Mouse (Mus musculus): ENCODE data around the gene 4930451I11Rik. TPM values are rescaled to one million over a fixed set of nuclear protein-coding genes. Genes with fewer than 3 reads are reported as not detected.

The 4930451I11Rik gene
- total RNA-seq, 2 experiments from 2014 or later, result not detected

- TF ChIP-seq CTCF (conservative IDR thresholded peaks at IDR 0.05), result no peak
- DNase-seq (ENCODE audit: low spot score in 2 of 2), result no peak
- Histone ChIP-seq H3K27ac (no peak overlapping the region), H3K4me3 (no peak overlapping the region)
Measured at GRCm38 (mm10) chr7:126803181-126803580, 28.3 kb downstream of the 4930451I11Rik start.

- H3K4me3 ChIP-seq, result no peak overlapping the region
- no peak for TF ChIP-seq CTCF (conservative IDR thresholded peaks at IDR 0.05)
- no peak overlapping the region for H3K27ac ChIP-seq
- no peak for DNase-seq (ENCODE audit: low spot score in 2 of 2)
Measured at GRCm38 (mm10) chr7:126802134-126802889, 29.1 kb downstream of the 4930451I11Rik start.

- no peak for TF ChIP-seq CTCF (conservative IDR thresholded peaks at IDR 0.05)
- Histone ChIP-seq H3K27ac (no peak overlapping the region), H3K4me3 (no peak overlapping the region)
- DNase-seq (ENCODE audit: low spot score in 2 of 2), result no peak
Measured at GRCm38 (mm10) chr7:126801057-126801422, 30.4 kb downstream of the 4930451I11Rik start.

GRCm38 (mm10) chr7:126800269-126801056, 31.0 kb downstream of the 4930451I11Rik start:
- TF ChIP-seq CTCF (conservative IDR thresholded peaks at IDR 0.05), result no peak
- peak overlapping the region; percentile 55 for H3K4me3 ChIP-seq
- no peak for DNase-seq (ENCODE audit: low spot score in 2 of 2)
- peak overlapping the region; percentile 100 for H3K27ac ChIP-seq

- peak; percentile 23 to 41 for DNase-seq (ENCODE audit: low spot score in 2 of 2)
- H3K27ac ChIP-seq, result peak overlapping the region; percentile 100
- peak; percentile 72 for TF ChIP-seq CTCF (conservative IDR thresholded peaks at IDR 0.05)
Measured at GRCm38 (mm10) chr7:126799468-126800268, 31.8 kb downstream of the 4930451I11Rik start.

GRCm38 (mm10) chr7:126799050-126799467, 32.4 kb downstream of the 4930451I11Rik start:
- Histone ChIP-seq H3K27ac (peak overlapping the region; percentile 100), H3K4me3 (peak overlapping the region; percentile 72)
- peak; percentile 96 to 99 for DNase-seq (ENCODE audit: low spot score in 2 of 2)
- TF ChIP-seq CTCF (conservative IDR thresholded peaks at IDR 0.05), result peak; percentile 72

More at GRCm38 (mm10) chr7:126799468-126800268, 31.8 kb downstream of the 4930451I11Rik start:
- peak overlapping the region; percentile 55 for H3K4me3 ChIP-seq

GRCm38 (mm10) chr7:126798127-126799049, 33.1 kb downstream of the 4930451I11Rik start:
- peak in 1 of 2 experiments; percentile 29 for DNase-seq (ENCODE audit: low spot score in 2 of 2)

GRCm38 (mm10) chr7:126797411-126798126, 33.9 kb downstream of the 4930451I11Rik start, which contains the start of gene Fam57b:
Gene Fam57b, plus strand, starts transcription at chr7:126797668.
- peak in 1 of 2 experiments; percentile 39 for DNase-seq (ENCODE audit: low spot score in 2 of 2)
- Histone ChIP-seq H3K4me3 (peak within 1 kb of the TSS; percentile 72), H3K27ac (peak within 1 kb of the TSS; percentile 100)
- no peak for TF ChIP-seq CTCF (conservative IDR thresholded peaks at IDR 0.05)

More at GRCm38 (mm10) chr7:126798127-126799049, 33.1 kb downstream of the 4930451I11Rik start:
- Histone ChIP-seq H3K4me3 (peak overlapping the region; percentile 72), H3K27ac (peak overlapping the region; percentile 100)
- no peak for TF ChIP-seq CTCF (conservative IDR thresholded peaks at IDR 0.05)

GRCm38 (mm10) chr7:126796350-126796932, 35.0 kb downstream of the 4930451I11Rik start:
- Histone ChIP-seq H3K27ac (peak overlapping the region; percentile 100), H3K4me3 (peak overlapping the region; percentile 72)
- DNase-seq (ENCODE audit: low spot score in 2 of 2), result peak in 1 of 2 experiments; percentile 62

More at GRCm38 (mm10) chr7:126796350-126796932, 35.0 kb downstream of the 4930451I11Rik start:
- peak; percentile 62 for TF ChIP-seq CTCF (conservative IDR thresholded peaks at IDR 0.05)

Measured in layer of hippocampus, adult 2 months (tissue).